Mouse (Mus musculus) MEL (cell line): ENCODE results near the gene Myo1e. TPM values are rescaled to one million over a fixed set of nuclear protein-coding genes. Genes with fewer than 3 reads are reported as not detected.

Experiments
- DNase-seq: peaks from one replicate; pipeline ENCODE4 v3.0.0; 2011; ENCODE audit warnings: low read depth, low spot score
- H3K27ac ChIP-seq: 2 replicates; pipeline ENCODE4 v1.5.1; 2012; ENCODE audit warnings: low read depth, mild to moderate bottlenecking, control low read depth, low read length, moderate library complexity; ENCODE audit not compliant: control insufficient read depth
- H3K27me3 ChIP-seq, 2 experiments: fragments of 150-350 bp in 1 of 2; sonication (generic) in 1 of 2; 2 replicates each; pipeline ENCODE4 v1.6.1; 2012; ENCODE audit warnings: low read length in 2 of 2, mild to moderate bottlenecking in 2 of 2, improper control_type of control experiment in 1 of 2, moderate library complexity in 1 of 2; ENCODE audit not compliant: insufficient read depth in 2 of 2, control insufficient read depth in 1 of 2
- H3K36me3 ChIP-seq, 2 experiments: 2 replicates each; pipeline ENCODE4 v1.6.1; 2012 to 2014; ENCODE audit warnings: low read length in 2 of 2, improper control_type of control experiment in 1 of 2, inconsistent platforms in 1 of 2, mild to moderate bottlenecking in 1 of 2; ENCODE audit not compliant: insufficient read depth in 2 of 2, control insufficient read depth in 1 of 2
- H3K4me1 ChIP-seq, 2 experiments: fragments of 150-350 bp in 1 of 2; sonication (generic) in 1 of 2; 2 replicates each; pipeline ENCODE4 v1.6.1; 2012; ENCODE audit warnings: low read length in 2 of 2, improper control_type of control experiment in 1 of 2, mild to moderate bottlenecking in 1 of 2; ENCODE audit not compliant: insufficient read depth in 2 of 2, control insufficient read depth in 1 of 2
- H3K4me3 ChIP-seq, 2 experiments: fragments of 150-350 bp in 1 of 2; sonication (generic) in 1 of 2; 2 replicates each; pipeline ENCODE4 v1.5.1; 2012; ENCODE audit warnings: low read depth in 2 of 2, low read length in 2 of 2, mild to moderate bottlenecking in 2 of 2, moderate library complexity in 2 of 2, control low read depth in 1 of 2, improper control_type of control experiment in 1 of 2; ENCODE audit not compliant: control insufficient read depth in 1 of 2, insufficient read depth in 1 of 2
- H3K79me2 ChIP-seq: 2 replicates; pipeline ENCODE4 v1.6.1; 2012; ENCODE audit warnings: mild to moderate bottlenecking, low read length, moderate library complexity; ENCODE audit not compliant: control insufficient read depth, poor library complexity, insufficient read depth
- H3K9ac ChIP-seq: 2 replicates; pipeline ENCODE4 v1.6.1; 2012; ENCODE audit warnings: low read depth, mild to moderate bottlenecking, control low read depth, low read length, moderate library complexity; ENCODE audit not compliant: control insufficient read depth, poor library complexity, severe bottlenecking
- H3K9me3 ChIP-seq: fragments of 150-350 bp; sonication (generic); replicated peaks from 2 replicates; pipeline ENCODE4 v1.6.1; 2012; ENCODE audit warnings: mild to moderate bottlenecking, low read length, improper control_type of control experiment, moderate library complexity; ENCODE audit not compliant: insufficient read depth
- CHD2 ChIP-seq: IDR thresholded peaks from 2 replicates; pipeline ENCODE4 v1.6.1; 2011; ENCODE audit warnings: low read length, improper control_type of control experiment
- CTCF ChIP-seq, 3 experiments: IDR thresholded peaks in 2 of 3; conservative IDR thresholded peaks in 1 of 3; 2 replicates each; pipeline ENCODE4 v1.5.1; 2011 to 2012; ENCODE audit warnings: low read length in 3 of 3, low read depth in 2 of 3, mild to moderate bottlenecking in 2 of 3, improper control_type of control experiment in 1 of 3, inconsistent platforms in 1 of 3, mixed read lengths in 1 of 3, moderate library complexity in 1 of 3; ENCODE audit not compliant: control insufficient read depth in 1 of 3, insufficient read depth in 1 of 3, poor library complexity in 1 of 3, severe bottlenecking in 1 of 3
- EP300 ChIP-seq, 2 experiments: IDR thresholded peaks; 2 replicates each; pipeline ENCODE4 v1.6.1; 2011; ENCODE audit warnings: improper control_type of control experiment in 2 of 2, low read length in 2 of 2, low read depth in 1 of 2, mild to moderate bottlenecking in 1 of 2
- ETS1 ChIP-seq: IDR thresholded peaks from 2 replicates; pipeline ENCODE4 v1.6.1; 2012; ENCODE audit warnings: low read depth, mild to moderate bottlenecking, inconsistent platforms, low read length, improper control_type of control experiment, moderate library complexity
- GATA1 ChIP-seq: IDR thresholded peaks from 2 replicates; pipeline ENCODE4 v1.6.1; 2011; ENCODE audit warnings: low read depth, low read length, improper control_type of control experiment
- HCFC1 ChIP-seq: IDR thresholded peaks from 2 replicates; pipeline ENCODE4 v1.6.1; 2012; ENCODE audit warnings: low read depth, mild to moderate bottlenecking, inconsistent platforms, low read length, improper control_type of control experiment, moderate library complexity
- JUND ChIP-seq: IDR thresholded peaks from 2 replicates; pipeline ENCODE4 v1.6.1; 2011; ENCODE audit warnings: low read depth, mild to moderate bottlenecking, improper control_type of control experiment, low read length
- KAT2A ChIP-seq: conservative IDR thresholded peaks from 2 replicates; pipeline ENCODE4 v1.6.1; 2012; ENCODE audit warnings: low read depth, low read length, improper control_type of control experiment, inconsistent platforms
- MAX ChIP-seq: IDR thresholded peaks from 2 replicates; pipeline ENCODE4 v1.6.1; 2011; ENCODE audit warnings: low read length, improper control_type of control experiment
- MEF2A ChIP-seq: IDR thresholded peaks from 2 replicates; pipeline ENCODE4 v1.6.1; 2014; ENCODE audit warnings: low read depth, mild to moderate bottlenecking, inconsistent platforms, low read length, improper control_type of control experiment; ENCODE audit not compliant: poor library complexity, insufficient replicate concordance, severe bottlenecking; ENCODE audit errors: extremely low read depth
- MYC ChIP-seq: IDR thresholded peaks from 2 replicates; pipeline ENCODE4 v1.6.1; 2011; ENCODE audit warnings: low read depth, mild to moderate bottlenecking, low read length, improper control_type of control experiment, moderate library complexity
- NELFE ChIP-seq: IDR thresholded peaks from 2 replicates; pipeline ENCODE4 v1.6.1; 2011; ENCODE audit warnings: low read depth, low read length, improper control_type of control experiment
- POLR2A ChIP-seq, 2 experiments: IDR thresholded peaks; 2 replicates each; pipeline ENCODE4 v1.6.1; 2011 to 2012; ENCODE audit warnings: low read length in 2 of 2, mild to moderate bottlenecking in 2 of 2, control low read depth in 1 of 2, improper control_type of control experiment in 1 of 2, low read depth in 1 of 2, moderate library complexity in 1 of 2; ENCODE audit not compliant: control insufficient read depth in 1 of 2, insufficient read depth in 1 of 2, poor library complexity in 1 of 2
- RCOR1 ChIP-seq: IDR thresholded peaks from 2 replicates; pipeline ENCODE4 v1.6.1; 2012; ENCODE audit warnings: low read depth, mild to moderate bottlenecking, inconsistent platforms, low read length, improper control_type of control experiment
- SIN3A ChIP-seq: IDR thresholded peaks from 2 replicates; pipeline ENCODE4 v1.6.1; 2012; ENCODE audit warnings: low read length, improper control_type of control experiment, inconsistent platforms
- USF1 ChIP-seq: IDR thresholded peaks from 2 replicates; pipeline ENCODE4 v1.6.1; 2014; ENCODE audit warnings: low read depth, mild to moderate bottlenecking, inconsistent platforms, low read length, improper control_type of control experiment, moderate library complexity
- USF2 ChIP-seq, 2 experiments: IDR thresholded peaks; 2 replicates each; pipeline ENCODE4 v1.6.1; 2011 to 2012; ENCODE audit warnings: improper control_type of control experiment in 2 of 2, low read length in 2 of 2, borderline replicate concordance in 1 of 2, inconsistent platforms in 1 of 2, low read depth in 1 of 2, mild to moderate bottlenecking in 1 of 2; ENCODE audit not compliant: insufficient read depth in 1 of 2
- ZNF384 ChIP-seq: IDR thresholded peaks from 2 replicates; pipeline ENCODE4 v1.6.1; 2012; ENCODE audit warnings: low read depth, mild to moderate bottlenecking, inconsistent platforms, low read length, improper control_type of control experiment
- polyA plus RNA-seq, 2 experiments: library from polyadenylated mRNA; stranded (reverse) in 1 of 2; unstranded in 1 of 2; fragments of >175 nt in 1 of 2; fragments of >200 nt in 1 of 2; gene quantifications; 2 replicates each; pipeline versions ENCODE4 v1.2.1 to v1.2.4; 2012; ENCODE audit warnings: low replicate concordance in 2 of 2, low read depth in 1 of 2; ENCODE audit not compliant: insufficient read length in 2 of 2, insufficient read depth in 1 of 2, missing spikeins in 1 of 2
- total RNA-seq: library from RNA; depleted of rRNA; stranded (reverse); fragments of 300-350 nt; gene quantifications from 2 replicates; pipeline ENCODE4 v1.2.3, GENCODE M21; 2012

The Myo1e gene
- total and polyA plus RNA-seq, 3 experiments, result 4.9 to 7.8 TPM; not detected in 1

- H3K79me2 ChIP-seq, result no peaks in the 10 kb centered on the region
- no peaks in the 10 kb centered on the region for H3K36me3 ChIP-seq
- H3K27me3 ChIP-seq, result no peaks in the 10 kb centered on the region; a peak in 2 of 4 replicates
- TF ChIP-seq CHD2 (no peak), ETS1 (no peak), SIN3A (no peak), ZNF384 (no peak), MAX (no peak), RCOR1 (no peak), HCFC1 (no peak), USF2 (IDR thresholded peaks at IDR 0.05; ENCODE audit: borderline replicate concordance in 1 of 2, insufficient read depth in 1 of 2, low read depth in 1 of 2, low read length in 2 of 2) (no peak), NELFE (no peak), CTCF (IDR thresholded peaks at IDR 0.05 in 2 of 3, conservative IDR thresholded peaks at IDR 0.05 in 1 of 3; ENCODE audit: control insufficient read depth in 1 of 3, insufficient read depth in 1 of 3, low read depth in 2 of 3, low read length in 3 of 3, poor library complexity in 1 of 3, severe bottlenecking in 1 of 3) (no peak), EP300 (IDR thresholded peaks at IDR 0.05; ENCODE audit: low read depth in 1 of 2, low read length in 2 of 2) (no peak), GATA1 (no peak), POLR2A (IDR thresholded peaks at IDR 0.05; ENCODE audit: control insufficient read depth in 1 of 2, insufficient read depth in 1 of 2, low read depth in 1 of 2, low read length in 2 of 2, poor library complexity in 1 of 2) (no peak)
- H3K9me3 ChIP-seq, result no peaks in the 10 kb centered on the region
- H3K9ac ChIP-seq, result no peak overlapping the region
- no peak for DNase-seq
- no peak overlapping the region for H3K27ac ChIP-seq
- no peak overlapping the region for H3K4me3 ChIP-seq
- H3K4me1 ChIP-seq, result no peaks in the 10 kb centered on the region
Observed at GRCm38 (mm10) chr9:70203267-70204076, 3.7 kb upstream of the Myo1e start.

- Histone ChIP-seq H3K27ac (no peak overlapping the region), H3K79me2 (no peaks in the 10 kb centered on the region)
- no peak for TF ChIP-seq USF2 (IDR thresholded peaks at IDR 0.05; ENCODE audit: borderline replicate concordance in 1 of 2, insufficient read depth in 1 of 2, low read depth in 1 of 2, low read length in 2 of 2)
- no peak for TF ChIP-seq MEF2A
- TF ChIP-seq JUND, result no peak
- no peak for TF ChIP-seq MAX
- no peak for TF ChIP-seq USF1
- no peak for TF ChIP-seq SIN3A
- TF ChIP-seq MYC, result no peak
- no peak for TF ChIP-seq ETS1
- no peak for TF ChIP-seq RCOR1
- TF ChIP-seq CTCF (IDR thresholded peaks at IDR 0.05 in 2 of 3, conservative IDR thresholded peaks at IDR 0.05 in 1 of 3; ENCODE audit: control insufficient read depth in 1 of 3, insufficient read depth in 1 of 3, low read depth in 2 of 3, low read length in 3 of 3, poor library complexity in 1 of 3, severe bottlenecking in 1 of 3), result no peak
- TF ChIP-seq EP300 (IDR thresholded peaks at IDR 0.05; ENCODE audit: low read depth in 1 of 2, low read length in 2 of 2), result no peak
- no peak for TF ChIP-seq KAT2A
- TF ChIP-seq, all 39 proteins: peak for 0
- no peak overlapping the region for H3K9ac ChIP-seq
- H3K36me3 ChIP-seq, result no peaks in the 10 kb centered on the region
- no peaks in the 10 kb centered on the region for H3K9me3 ChIP-seq
- no peaks in the 10 kb centered on the region for H3K4me1 ChIP-seq
- no peak for DNase-seq
- H3K27me3 ChIP-seq, result no peaks in the 10 kb centered on the region; a peak in 2 of 4 replicates
- no peak overlapping the region for H3K4me3 ChIP-seq
Observed at GRCm38 (mm10) chr9:70207981-70208521, 901 bp downstream of the Myo1e start.
